Mouse (Mus musculus) heart, embryonic 16.5 days (tissue): ENCODE measurements around the gene Iba57. TPM values are rescaled to one million over a fixed set of nuclear protein-coding genes. Genes with fewer than 3 reads are reported as not detected.

Experiments used
- ATAC-seq: fragments of 200-750 bp; cut with Nextera tagmentation; replicated peaks from 2 replicates; pipeline ENCODE4 v1.8.0; 2017; ENCODE audit warnings: moderate number of reproducible peaks; ENCODE audit not compliant: insufficient read depth, low FRiP score; ENCODE audit errors: extremely low read depth
- H3K27ac ChIP-seq: fragments of 300-500 bp; sonication (generic); 2 replicates; pipeline ENCODE4 v1.5.1; 2014; ENCODE audit warnings: mild to moderate bottlenecking, low read length, control low read depth, moderate library complexity
- H3K27me3 ChIP-seq: fragments of 300-500 bp; sonication (generic); 2 replicates; pipeline ENCODE4 v1.6.1; 2014; ENCODE audit warnings: low read length, mixed read lengths; ENCODE audit not compliant: control insufficient read depth, insufficient read depth
- H3K36me3 ChIP-seq: fragments of 300-500 bp; sonication (generic); 2 replicates; pipeline ENCODE4 v1.6.1; 2014; ENCODE audit not compliant: control insufficient read depth, insufficient read depth
- H3K4me1 ChIP-seq: fragments of 300-500 bp; sonication (generic); 2 replicates; pipeline ENCODE4 v1.6.1; 2014; ENCODE audit warnings: low read length, mixed read lengths; ENCODE audit not compliant: control insufficient read depth, insufficient read depth
- H3K4me2 ChIP-seq: fragments of 300-500 bp; sonication (generic); 2 replicates; pipeline ENCODE4 v1.6.1; 2014; ENCODE audit warnings: low read depth, mild to moderate bottlenecking, control low read depth, low read length
- H3K4me3 ChIP-seq: fragments of 300-500 bp; sonication (generic); 2 replicates; pipeline ENCODE4 v1.5.1; 2014; ENCODE audit warnings: mild to moderate bottlenecking, control low read depth, low read length
- H3K9ac ChIP-seq: fragments of 300-500 bp; sonication (generic); 2 replicates; pipeline ENCODE4 v1.6.1; 2014; ENCODE audit warnings: low read length, control low read depth
- H3K9me3 ChIP-seq: fragments of 300-500 bp; sonication (generic); replicated peaks from 2 replicates; pipeline ENCODE4 v1.6.1; 2016; ENCODE audit warnings: low read length; ENCODE audit not compliant: control insufficient read depth
- WGBS: fragments of 180-500 bp; shearing (Covaris S2); extraction: QIAGEN DNeasy Blood & Tissue Kit; methylation state at CpG from one replicate; pipeline ENCODE4 v1.1.7; 2014; 5-methylcytosine and 5-hydroxymethylcytosine counted together
- polyA plus RNA-seq: library from polyadenylated mRNA; unstranded; fragments of >200 nt; fragmentation: Nextera tagmentation; extraction: Ambion mirVana; gene quantifications from 2 replicates; pipeline ENCODE4 v1.2.1, GENCODE M21; 2015

Iba57 gene
- polyA plus RNA-seq, 1 experiment from 2014 or later = 9.5 TPM

GRCm38 (mm10) chr11:59182864-59183331 is 19.4 kb upstream of the Iba57 start, which contains the start of gene Gjc2:
Gene Gjc2 (minus strand): TSS chr11:59183213.
- H3K9me3 ChIP-seq = no peaks in the 10 kb centered on the region
- peak; percentile 59 for ATAC-seq
- no peak within 1 kb of the TSS for H3K4me3 ChIP-seq
- H3K4me2 ChIP-seq = peak within 1 kb of the TSS; percentile 31; the same call in 1 of the 2 replicates
- peaks cover 20% of the 10 kb centered on the region for H3K4me1 ChIP-seq
- 23% methylated on average over 3 of the region's 3 CpGs for WGBS
- H3K27ac ChIP-seq = peak within 1 kb of the TSS; percentile 81
- peaks cover 3% of the 10 kb centered on the region for H3K27me3 ChIP-seq
- peaks cover 14% of the 10 kb centered on the region for H3K36me3 ChIP-seq
- peak within 1 kb of the TSS; percentile 26 for H3K9ac ChIP-seq

- Histone ChIP-seq H3K36me3 (no peaks in the 10 kb centered on the region), H3K4me2 (peak overlapping the region; percentile 52), H3K27me3 (peaks cover 43% of the 10 kb centered on the region), H3K9ac (0 out of 2 replicates have a peak overlapping the region, but pooled peaks have one; percentile 33), H3K4me3 (peak overlapping the region; percentile 37), H3K9me3 (no peaks in the 10 kb centered on the region), H3K4me1 (peaks cover 11% of the 10 kb centered on the region), H3K27ac (no peak overlapping the region)
- ATAC-seq = no peak
- 4% methylated on average over 34 of the region's 34 CpGs for WGBS
These were observed 13.4 kb upstream of the Iba57 start for GRCm38 (mm10) chr11:59176921-59177320.

GRCm38 (mm10) chr11:59176475-59176874 is 12.9 kb upstream of the Iba57 start:
- Histone ChIP-seq H3K4me1 (peaks cover 11% of the 10 kb centered on the region), H3K4me3 (peak overlapping the region; percentile 37), H3K9me3 (no peaks in the 10 kb centered on the region), H3K4me2 (peak overlapping the region; percentile 52), H3K9ac (peak overlapping the region; percentile 33; the same call in 1 of the 2 replicates), H3K27me3 (peaks cover 43% of the 10 kb centered on the region), H3K27ac (no peak overlapping the region), H3K36me3 (no peaks in the 10 kb centered on the region)
- WGBS = 3% methylated on average over 48 of the region's 48 CpGs
- no peak for ATAC-seq

- H3K36me3 ChIP-seq = no peaks in the 10 kb centered on the region
- H3K4me3 ChIP-seq = no peak overlapping the region
- 57% methylated on average over 6 of the region's 6 CpGs for WGBS
- peaks cover 43% of the 10 kb centered on the region for H3K27me3 ChIP-seq
- ATAC-seq = no peak
- no peak overlapping the region for H3K9ac ChIP-seq
- H3K4me2 ChIP-seq = no peak overlapping the region
- H3K9me3 ChIP-seq = no peaks in the 10 kb centered on the region
- H3K4me1 ChIP-seq = peaks cover 4% of the 10 kb centered on the region; the same call in 1 of the 2 replicates
- no peak overlapping the region for H3K27ac ChIP-seq
These were observed 10.8 kb upstream of the Iba57 start for GRCm38 (mm10) chr11:59174189-59174838.

GRCm38 (mm10) chr11:59170549-59170948 is 7.0 kb upstream of the Iba57 start:
- Histone ChIP-seq H3K27ac (no peak overlapping the region), H3K4me1 (0 out of 2 replicates have a peak, but pooled peaks cover 3% of the 10 kb centered on the region), H3K36me3 (no peaks in the 10 kb centered on the region), H3K4me2 (no peak overlapping the region), H3K27me3 (peaks cover 17% of the 10 kb centered on the region), H3K9me3 (no peaks in the 10 kb centered on the region), H3K4me3 (no peak overlapping the region), H3K9ac (no peak overlapping the region)
- WGBS = 65% methylated on average over 4 of the region's 4 CpGs
- no peak for ATAC-seq

- ATAC-seq = no peak
- H3K9ac ChIP-seq = no peak overlapping the region
These were observed 6.3 kb upstream of the Iba57 start for GRCm38 (mm10) chr11:59169807-59170206.

GRCm38 (mm10) chr11:59165616-59166241 is 2.2 kb upstream of the Iba57 start:
- peak overlapping the region; percentile 47; the same call in 1 of the 2 replicates for H3K27ac ChIP-seq
- 43% methylated on average over 2 of the region's 2 CpGs for whole genome bisulfite sequencing
- H3K9me3 ChIP-seq = no peaks in the 10 kb centered on the region
- no peaks in the 10 kb centered on the region for H3K27me3 ChIP-seq
- H3K4me2 ChIP-seq = no peak overlapping the region
- peaks cover 24% of the 10 kb centered on the region for H3K4me1 ChIP-seq
- ATAC-seq = no peak
- no peaks in the 10 kb centered on the region for H3K36me3 ChIP-seq
- H3K9ac ChIP-seq = no peak overlapping the region
- H3K4me3 ChIP-seq = no peak overlapping the region

More at GRCm38 (mm10) chr11:59169807-59170206, 6.3 kb upstream of the Iba57 start:
- H3K4me1 ChIP-seq = 0 out of 2 replicates have a peak, but pooled peaks cover 3% of the 10 kb centered on the region
- WGBS = 34% methylated on average over 3 of the region's 3 CpGs
- peaks cover 9% of the 10 kb centered on the region for H3K27me3 ChIP-seq
- H3K4me3 ChIP-seq = no peak overlapping the region
- H3K9me3 ChIP-seq = no peaks in the 10 kb centered on the region
- H3K4me2 ChIP-seq = no peak overlapping the region
- H3K36me3 ChIP-seq = no peaks in the 10 kb centered on the region
- no peak overlapping the region for H3K27ac ChIP-seq

- no peak for ATAC-seq
- Histone ChIP-seq H3K27ac (peak overlapping the region; percentile 99), H3K4me2 (peak overlapping the region; percentile 67), H3K4me1 (peaks cover 24% of the 10 kb centered on the region), H3K9me3 (no peaks in the 10 kb centered on the region), H3K27me3 (no peaks in the 10 kb centered on the region), H3K4me3 (peak overlapping the region; percentile 67; the same call in 1 of the 2 replicates), H3K9ac (peak overlapping the region; percentile 93; the same call in 1 of the 2 replicates), H3K36me3 (no peaks in the 10 kb centered on the region)
- WGBS = 51% methylated on average over 9 of the region's 9 CpGs
These were observed 845 bp upstream of the Iba57 start for GRCm38 (mm10) chr11:59164384-59164783.
